Mouse (Mus musculus): ENCODE results near the gene Snx33.
"Not testable (repeated sequence)": the region's sequence is repeated elsewhere in the genome, so short reads cannot be mapped to it uniquely, and the experiment has no call there.

Gene Snx33

DNA sequence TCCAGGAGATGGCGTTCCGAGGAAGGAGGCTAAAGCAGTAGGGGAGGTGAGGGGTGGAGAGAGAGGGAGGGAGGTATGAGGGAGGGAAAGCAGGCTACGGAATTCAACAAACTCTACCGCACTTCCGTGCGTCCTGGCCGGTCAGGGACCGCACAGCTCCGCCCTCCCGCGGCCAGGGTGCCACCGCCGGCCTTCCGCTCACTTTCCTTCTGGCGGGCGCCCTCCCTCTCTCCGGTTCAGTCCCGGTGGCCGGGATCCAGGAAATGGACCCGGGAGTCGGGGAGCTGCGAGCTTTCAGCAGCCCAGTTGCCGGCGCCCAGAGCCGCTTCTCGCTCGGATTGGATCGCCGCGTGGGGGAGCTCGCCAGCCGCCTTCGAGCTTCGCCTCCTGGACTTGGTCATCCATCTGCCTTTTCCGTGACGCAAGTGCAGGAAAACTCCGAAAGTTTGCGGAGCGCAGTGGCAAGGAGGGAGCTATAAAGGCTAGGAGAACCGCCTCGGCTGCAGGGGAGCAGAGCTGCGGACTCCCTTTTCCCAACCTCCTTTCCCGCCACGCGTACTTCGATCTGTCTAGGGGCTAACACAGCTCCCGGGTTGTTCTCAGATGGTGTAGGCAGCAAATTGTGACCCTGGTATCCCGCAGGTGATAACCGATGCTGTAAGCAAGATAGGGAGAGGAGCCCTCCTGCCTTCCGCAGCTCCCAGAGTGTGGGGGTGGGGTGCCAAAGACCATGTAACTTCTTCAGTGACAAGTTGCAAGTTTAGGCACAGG is at the start of gene Snx33:
Gene Snx33 (minus strand): TSS at position 331 of the 771 bp plus-strand sequence.
- peak; percentile 95 for DNase-seq (ENCODE audit: extremely low spot score)

DNA sequence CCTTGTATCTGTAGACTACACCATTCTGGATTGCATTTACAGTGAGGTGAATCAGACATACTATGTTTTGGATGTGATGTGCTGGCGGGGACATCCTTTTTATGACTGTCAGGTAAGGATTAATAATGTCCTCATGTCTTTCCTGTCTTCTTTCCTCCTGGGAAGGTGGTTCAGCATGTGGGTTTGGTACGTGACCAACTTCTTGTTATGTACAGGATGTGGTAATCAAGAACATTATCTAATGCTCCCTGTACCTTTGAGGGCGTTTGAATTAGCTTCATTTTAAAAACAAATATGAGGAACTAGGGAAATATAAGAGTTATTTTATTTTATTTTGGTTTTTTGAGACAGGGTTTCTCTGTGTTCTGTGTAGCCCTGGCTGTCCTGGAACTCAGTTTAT is 47.0 kb upstream of the Snx33 start:
- no peak for DNase-seq (ENCODE audit: extremely low spot score)

DNA sequence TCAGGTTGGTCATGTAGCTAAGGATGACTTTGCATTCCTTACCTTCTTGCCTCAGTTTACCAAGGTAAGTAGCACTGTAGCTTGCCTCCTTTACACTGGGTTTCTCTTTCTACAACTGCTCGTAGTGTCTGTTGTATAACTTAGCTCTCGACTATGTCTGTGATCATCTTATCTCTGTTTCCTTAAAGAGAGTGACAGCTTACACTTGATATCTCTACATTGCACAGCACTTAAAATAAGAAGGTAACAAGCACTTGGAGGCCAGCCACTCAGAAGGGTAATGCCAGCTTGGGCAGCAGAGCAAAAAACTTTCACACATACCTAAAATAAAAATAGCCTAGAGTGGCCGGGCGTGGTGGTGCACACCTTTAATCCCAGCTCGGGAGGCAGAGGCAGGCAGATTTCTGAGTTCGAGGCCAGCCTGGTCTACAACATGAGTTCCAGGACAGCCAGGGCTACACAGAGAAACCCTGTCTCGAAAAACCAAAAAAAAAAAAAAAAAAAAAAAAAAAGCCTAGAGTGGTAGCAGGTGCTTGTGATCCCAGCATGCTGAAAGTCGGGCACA is 45.9 kb upstream of the Snx33 start:
- DNase-seq (ENCODE audit: extremely low spot score) = no peak

DNA sequence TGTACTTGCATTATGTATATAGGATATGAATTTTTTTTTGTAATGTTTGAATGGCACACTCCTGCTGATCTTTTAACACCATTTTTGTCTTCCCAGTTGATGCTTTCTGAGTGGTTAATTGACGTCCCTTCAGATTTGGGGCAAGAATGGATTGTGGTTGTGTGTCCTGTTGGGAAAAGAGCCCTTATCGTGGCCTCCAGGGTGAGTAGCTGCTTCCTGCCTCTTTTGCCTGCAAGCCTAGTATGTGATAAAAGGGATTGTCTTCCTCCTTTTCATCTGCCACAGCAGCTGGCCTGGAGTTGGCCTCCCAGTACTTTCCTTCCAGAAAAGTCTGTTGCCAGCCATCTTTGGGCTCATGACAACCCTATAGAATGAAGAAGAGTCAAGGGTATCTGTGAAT is 42.0 kb upstream of the Snx33 start:
- DNase-seq (ENCODE audit: extremely low spot score) = no peak

DNA sequence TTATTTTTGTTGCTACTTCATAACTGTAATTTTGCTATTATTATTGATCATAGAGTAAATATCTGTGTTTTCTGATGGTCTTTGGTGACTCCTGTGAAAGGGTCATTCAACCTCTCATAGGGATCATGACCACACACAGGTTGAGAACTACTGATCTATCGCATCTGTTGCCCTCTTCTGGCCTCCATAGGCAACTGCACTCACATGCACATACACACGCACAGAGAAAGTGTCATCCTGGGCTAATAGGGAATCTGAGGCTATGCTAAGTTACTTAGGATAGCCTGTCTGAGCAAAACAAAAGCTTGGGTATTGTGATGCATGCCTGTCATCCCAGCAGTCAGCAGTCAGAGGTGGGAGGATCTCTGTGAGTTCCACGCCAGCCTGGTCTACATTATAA is 33.4 kb upstream of the Snx33 start:
- no peak for DNase-seq (ENCODE audit: extremely low spot score)

DNA sequence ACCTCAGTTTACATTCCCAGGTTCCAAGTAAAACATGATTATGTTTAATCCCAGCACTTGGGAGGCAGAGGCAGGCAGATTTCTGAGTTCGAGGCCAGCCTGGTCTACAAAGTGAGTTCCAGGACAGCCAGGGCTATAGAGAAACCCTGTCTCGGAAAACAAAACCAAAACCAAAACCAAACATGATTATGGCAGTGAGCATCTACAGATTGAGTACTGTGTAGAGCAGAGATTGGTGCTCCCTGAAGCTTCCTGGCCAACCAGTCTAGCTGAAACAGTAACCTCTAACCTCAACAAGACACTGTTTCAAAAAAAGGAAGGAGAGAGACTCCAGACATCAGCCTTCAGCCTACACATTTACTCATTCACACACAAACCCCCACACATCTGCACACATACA is 30.5 kb upstream of the Snx33 start:
- DNase-seq (ENCODE audit: extremely low spot score) = no peak

DNA sequence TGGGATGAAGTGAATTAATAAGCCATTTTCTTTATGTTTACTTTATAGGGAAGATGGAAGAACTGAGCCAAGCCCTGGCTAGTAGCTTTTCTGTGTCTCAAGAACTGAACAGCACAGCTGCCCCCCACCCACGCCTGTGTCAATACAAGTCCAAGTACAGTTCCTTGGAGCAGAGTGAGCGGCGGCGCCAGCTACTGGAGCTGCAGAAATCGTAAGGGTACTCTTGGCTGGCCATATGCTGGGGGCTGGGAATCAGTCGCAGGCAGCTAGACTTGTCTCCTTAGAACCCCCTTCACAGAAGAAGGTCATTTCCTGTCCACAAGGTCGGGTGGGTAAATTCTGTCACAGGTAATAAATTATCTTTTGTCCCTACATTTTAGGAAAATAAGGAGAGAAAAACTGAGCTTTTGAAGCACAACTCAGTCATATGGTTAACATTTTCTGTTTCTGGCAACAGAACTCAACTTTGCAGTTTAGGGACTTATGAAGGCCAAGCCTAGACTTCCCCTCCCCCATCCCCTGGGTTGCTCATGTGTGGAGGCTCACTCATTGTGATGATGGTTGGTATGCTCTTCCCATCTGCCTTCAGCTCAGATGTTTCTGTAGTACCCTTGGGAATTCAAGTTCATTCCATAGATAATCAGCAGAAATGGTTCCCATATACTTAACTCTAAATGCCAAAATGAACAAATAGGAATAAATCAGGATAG is 28.9 kb upstream of the Snx33 start:
- no peak for DNase-seq (ENCODE audit: extremely low spot score)

DNA sequence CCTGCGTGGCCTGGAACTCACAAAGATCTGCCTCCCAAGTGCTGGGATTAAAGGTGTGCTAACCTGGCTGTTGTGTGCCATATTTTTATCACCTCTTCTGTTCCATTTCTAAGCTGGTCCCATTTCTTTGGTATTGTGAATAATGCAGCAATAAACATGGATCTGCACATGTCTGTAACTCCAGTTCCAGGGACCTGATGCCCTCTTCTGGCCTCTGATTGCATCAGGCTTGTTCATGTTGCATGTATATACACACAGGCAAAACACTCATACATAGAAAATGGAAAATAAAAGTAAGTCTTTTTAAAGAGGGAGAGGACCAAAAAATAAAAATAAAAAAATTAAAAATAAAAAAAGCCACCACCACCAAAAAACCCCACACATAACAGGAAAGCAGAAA is 25.4 kb upstream of the Snx33 start:
- DNase-seq (ENCODE audit: extremely low spot score) = no peak

DNA sequence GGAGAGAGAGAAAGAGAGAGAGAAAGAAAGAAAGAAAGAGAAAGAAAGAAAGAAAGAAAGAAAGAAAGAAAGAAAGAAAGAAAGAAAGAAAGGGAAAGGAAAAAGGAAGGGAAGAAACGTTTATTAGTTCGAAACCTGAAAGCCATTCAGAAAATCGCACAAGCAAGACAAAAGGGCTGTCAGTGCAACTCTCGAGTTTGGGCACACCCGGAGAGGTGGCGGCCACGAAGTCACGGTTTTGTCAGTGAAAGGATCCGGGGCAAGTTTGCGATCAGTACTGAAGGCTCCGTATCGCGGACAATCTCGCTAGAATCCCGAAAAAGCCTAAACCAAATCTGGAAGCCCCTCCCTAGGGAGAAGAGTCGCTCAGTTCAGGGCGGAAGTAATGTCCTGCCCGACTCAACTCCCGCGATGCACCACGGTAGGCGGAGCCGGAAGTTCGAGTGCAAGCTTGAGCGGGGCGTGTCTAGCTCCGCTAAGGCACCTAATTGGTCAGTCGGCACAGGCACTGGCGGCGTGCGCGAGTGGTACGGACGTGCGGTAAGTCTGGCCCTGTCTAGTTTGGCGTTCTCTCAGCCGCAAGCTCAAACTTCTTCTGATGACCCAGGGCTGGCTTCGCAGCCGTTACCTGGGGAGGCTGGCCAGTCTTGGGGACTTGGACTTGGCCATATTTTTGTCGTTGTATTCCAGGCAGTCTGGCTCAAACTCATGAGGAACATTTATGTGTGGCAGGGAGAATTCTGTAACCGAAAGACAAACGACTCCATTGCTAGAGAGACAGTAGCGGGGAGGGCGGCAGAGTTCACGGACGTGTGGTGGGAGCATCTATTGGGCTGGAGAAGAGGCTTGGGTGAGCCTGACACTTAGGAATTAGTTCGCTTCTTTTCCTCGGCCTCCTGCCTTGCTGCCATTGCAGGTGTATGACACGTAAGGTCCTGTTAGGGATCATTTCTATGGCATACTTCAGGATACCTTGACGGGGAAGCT is 22.5 kb upstream of the Snx33 start, which contains the start of gene Snupn:
Gene Snupn (plus strand): TSS at position 465 of the 987 bp plus-strand sequence.
- peak; percentile 95 for DNase-seq (ENCODE audit: extremely low spot score)

DNA sequence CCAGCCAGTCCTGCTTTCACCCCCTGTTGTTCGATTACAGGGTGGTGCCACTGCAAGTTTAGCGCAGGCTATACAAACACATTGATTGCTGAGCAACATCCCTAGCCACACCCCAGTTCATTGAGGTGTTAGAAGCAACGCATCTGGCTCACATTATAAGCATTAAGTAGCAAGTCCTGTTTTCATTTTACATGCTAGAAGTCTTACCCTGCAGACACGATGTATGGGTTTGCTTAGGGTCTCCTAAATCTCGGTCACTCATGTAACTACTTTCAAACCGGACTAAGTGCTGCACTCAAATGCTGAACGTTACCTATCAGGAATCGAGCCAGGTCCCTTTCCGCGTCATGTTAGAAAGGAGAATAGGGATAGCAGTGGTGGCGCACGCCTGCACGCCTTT is 21.6 kb upstream of the Snx33 start:
- peak; percentile 26 for DNase-seq (ENCODE audit: extremely low spot score)

DNA sequence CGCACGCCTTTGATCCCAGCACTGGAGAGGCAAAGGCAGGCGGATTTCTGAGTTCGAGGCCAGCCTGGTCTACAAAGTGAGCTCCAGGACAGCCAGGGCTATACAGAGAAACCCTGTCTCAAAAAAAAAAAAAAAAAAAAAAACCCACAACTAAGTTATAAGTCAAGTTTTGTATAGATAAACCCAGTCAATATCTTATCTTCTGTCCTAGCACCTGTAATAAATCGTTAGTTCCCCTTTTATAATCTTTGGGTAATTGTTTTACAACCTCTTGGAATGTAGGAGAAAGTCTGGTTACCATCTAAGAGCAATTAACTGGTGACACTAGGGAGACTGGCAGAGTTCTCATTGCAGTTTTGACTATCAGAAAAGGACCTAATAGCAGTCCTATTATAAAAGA is 20.5 kb upstream of the Snx33 start:
- DNase-seq (ENCODE audit: extremely low spot score) = not testable (repeated sequence)

DNA sequence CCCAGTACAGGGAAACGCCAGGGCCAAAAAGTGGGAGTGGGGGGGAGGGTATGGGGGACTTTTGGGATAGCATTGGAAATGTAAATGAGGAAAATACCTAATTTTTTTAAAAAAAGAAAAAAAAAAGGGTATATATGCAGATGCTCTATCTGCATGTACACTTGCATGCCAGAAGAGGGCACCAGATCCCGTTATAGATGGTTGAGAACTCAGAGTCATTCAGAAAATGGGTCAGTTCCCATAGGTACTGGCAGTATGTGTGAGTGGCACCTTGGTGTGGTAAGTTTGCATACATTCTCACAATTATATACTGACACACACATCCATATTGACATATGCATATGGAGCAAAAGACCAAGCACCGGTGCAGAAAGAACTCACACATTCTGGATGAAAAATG is 19.3 kb upstream of the Snx33 start:
- DNase-seq (ENCODE audit: extremely low spot score) = peak; percentile 51

DNA sequence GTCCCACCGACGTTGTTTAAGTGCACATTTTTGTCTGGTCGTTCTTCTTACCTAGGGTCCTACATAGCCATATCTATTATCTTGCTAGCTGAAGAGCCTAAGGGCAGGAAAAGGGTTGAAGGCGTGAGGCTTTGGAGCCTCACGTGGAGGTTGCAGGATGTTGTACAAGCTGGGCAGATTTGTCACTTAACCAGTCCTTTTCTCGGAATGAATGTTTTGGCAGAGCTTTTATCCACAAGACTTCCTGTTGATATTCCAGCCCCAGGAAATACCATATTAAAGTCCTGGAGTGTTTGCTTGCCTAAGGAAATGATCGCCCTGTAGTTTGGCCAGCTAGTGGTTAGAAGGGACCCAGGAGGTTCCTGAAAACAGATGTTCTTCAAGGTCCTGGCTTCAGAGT is 10.2 kb upstream of the Snx33 start:
- no peak for DNase-seq (ENCODE audit: extremely low spot score)

DNA sequence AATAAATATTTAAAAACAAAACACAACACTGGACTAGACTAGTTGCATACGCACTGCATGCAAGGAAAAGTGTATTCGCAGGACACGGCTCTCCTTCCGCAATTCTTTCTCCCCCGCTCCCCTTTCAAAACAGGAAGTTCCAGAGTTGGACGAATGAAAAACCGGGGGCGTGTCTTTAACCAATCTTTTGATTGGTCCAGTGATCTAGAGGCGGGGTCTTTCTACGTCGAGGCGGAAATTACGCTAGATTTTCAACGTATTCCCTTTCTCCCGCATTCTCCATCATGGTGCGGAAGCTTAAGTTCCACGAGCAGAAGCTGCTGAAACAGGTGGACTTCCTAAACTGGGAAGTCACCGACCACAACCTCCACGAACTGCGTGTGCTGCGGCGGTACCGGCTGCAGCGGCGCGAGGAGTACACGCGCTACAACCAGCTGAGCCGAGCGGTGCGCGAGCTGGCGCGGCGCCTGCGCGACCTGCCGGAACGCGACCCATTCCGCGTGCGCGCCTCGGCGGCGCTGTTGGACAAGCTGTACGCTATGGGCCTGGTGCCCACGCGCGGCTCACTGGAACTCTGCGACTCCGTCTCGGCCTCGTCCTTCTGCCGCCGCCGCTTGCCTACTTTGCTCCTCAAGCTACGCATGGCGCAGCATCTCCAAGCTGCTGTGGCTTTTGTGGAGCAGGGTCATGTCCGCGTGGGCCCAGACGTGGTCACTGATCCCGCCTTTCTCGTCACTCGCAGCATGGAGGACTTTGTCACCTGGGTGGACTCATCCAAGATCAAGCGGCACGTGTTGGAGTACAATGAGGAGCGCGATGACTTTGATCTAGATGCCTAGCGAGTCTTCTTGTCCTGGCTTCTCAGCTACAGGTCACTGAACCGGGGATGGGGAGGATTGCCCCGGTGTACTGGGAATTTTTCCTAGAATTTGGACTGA is 9.3 kb upstream of the Snx33 start, which contains the start of gene Imp3:
Gene Imp3 (plus strand): TSS at position 253 of the 938 bp plus-strand sequence.
- DNase-seq (ENCODE audit: extremely low spot score) = peak; percentile 90

DNA sequence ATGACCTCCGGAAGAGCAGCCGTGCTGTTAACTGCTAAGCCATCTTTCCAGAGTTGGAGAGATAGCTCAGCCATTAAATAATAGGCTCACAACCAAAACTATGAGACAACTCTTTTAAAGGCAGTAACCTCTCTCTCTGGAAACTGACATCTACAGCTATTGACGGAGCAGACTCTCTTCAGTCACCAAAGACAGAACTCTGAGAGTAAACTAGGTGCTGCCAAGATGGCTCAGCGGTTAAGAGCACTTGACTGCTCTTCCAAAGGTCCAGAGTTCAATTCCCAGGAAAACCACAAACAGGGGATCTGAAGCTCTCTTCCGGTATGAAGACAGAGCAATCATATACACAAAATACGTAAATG is 8.7 kb upstream of the Snx33 start:
- DNase-seq (ENCODE audit: extremely low spot score) = no peak

DNA sequence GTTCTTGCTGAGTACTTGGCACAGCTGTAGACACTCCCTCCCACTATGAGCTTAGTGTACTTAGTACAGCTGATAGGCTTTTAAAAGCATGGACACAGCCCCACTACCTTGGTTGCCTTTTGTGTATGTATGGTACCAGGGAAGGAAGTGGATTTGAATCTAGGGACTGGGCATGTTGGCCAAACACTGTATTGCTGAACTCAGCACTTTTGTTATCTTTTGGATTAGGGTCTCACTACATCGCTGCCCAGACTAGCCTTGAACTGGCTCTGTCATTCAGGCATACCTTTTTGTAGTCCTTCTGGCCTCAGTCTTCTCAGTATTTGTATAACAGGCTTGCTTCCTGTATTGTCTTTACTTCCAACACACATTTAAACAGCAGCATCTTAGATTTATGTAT is 2.4 kb upstream of the Snx33 start:
- DNase-seq (ENCODE audit: extremely low spot score) = no peak

DNA sequence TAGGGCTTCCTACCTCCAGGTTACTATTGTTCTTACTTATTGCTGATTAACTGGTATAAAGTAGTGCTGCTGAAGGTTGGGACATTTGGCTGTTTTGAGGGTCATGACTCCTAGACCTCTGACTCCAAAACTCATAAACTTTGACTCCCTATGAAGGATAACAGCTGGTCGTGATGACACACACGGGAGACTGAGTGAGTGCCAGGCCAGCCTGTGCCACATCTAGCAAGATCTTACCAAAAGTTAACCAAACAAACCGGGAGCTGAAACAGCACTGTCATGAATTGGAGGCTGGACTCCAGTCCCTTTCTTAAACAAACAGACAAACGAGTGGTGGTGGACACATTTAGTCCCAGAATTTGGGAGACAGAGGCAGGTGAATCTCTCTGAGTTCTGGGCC is 1.3 kb upstream of the Snx33 start:
- DNase-seq (ENCODE audit: extremely low spot score) = no peak

DNA sequence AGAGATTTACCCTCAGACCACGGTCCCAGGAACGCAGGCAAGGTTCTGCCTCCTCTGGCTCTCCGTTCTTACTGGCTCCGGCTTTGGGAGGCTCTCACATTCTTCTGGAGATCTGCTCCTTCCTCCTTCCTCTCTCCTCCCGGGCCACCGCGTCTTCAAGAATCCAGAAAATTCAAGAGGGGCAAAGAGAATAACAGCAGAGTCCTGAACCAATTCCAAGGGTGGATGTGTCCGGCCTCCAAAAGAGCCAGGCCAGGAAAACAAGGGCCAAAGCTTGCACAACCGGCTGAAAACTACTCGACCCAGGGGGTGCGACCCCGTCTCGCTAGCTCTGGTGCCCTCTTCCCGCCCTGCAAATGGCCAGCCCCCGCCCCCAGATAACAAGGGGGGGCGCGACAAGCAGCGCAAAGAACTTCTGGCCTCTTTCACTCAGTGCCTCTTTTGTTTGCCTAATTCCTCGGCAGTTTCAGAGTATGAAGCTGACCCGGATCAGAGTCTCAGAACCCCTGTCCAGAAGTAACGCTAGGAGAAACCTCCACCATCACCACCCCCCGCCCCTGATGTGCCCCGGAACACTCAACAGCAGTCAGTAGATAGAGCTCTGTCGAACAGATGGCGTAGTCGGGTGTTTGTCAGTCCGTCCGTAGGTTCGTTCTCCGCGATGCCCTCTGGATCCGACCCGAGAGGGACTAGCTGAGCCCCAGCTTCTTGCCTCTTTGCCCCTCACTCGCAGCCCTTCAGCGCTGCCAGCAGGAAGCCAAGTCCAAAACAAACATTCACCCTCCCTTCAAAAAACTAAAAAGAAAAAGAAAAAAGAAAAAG is 769 bp downstream of the Snx33 start:
- peak; percentile 79 for DNase-seq (ENCODE audit: extremely low spot score)

DNA sequence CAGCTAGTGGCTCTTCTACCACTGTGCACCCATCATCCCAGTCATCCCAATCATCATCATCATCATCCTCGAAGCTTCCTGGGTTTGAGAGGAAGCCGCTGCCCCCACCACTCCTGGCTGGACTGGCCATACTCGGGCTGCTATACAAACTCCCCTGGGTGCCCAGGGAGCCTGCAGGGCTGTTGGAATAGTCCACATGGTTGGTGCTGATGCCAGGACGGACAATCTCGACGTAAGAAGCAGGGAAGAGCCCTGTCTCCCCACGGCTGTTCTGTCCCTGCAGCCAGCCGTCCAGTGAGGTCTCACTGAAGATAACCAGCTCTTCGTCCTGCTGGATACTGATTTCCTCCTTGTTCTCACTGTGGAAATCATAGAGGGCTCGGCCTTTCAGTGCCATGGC is 1.8 kb downstream of the Snx33 start:
- DNase-seq (ENCODE audit: extremely low spot score) = no peak

DNA sequence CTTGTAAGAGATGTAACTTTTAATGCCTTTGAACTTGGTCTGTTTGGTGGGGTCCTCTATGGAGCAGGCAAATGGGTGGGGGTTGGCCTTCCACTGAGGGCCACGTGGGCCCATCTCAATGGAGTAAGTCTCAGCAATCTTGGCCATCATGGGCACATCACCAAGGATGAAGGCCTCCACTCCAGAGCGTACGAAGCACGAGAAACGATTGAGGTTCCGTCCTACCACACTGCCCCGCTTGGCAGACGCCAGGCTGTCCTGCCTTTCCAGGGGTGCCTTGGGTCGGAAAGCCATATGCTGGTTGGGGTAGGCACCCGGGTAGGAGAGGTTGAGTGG is 2.2 kb downstream of the Snx33 start:
- no peak for DNase-seq (ENCODE audit: extremely low spot score)
